Mouse (Mus musculus): ENCODE results near the gene Tram2. TPM values are rescaled to one million over a fixed set of nuclear protein-coding genes. Genes with fewer than 3 reads are reported as not detected.

The Tram2 gene
- 3.5 and 3.6 TPM in 2 replicates for polyA plus RNA-seq (2016; fragmentation: Nextera tagmentation; extraction: Ambion mirVana)

- peak within 1 kb of the TSS; percentile 74 for H3K4me2 ChIP-seq (replicated peaks)
- peaks cover 35% of the 10 kb centered on the region for H3K4me1 ChIP-seq
- peak within 1 kb of the TSS; percentile 57 for H3K4me3 ChIP-seq
- ATAC-seq (ENCODE audit: low FRiP score, low read depth), result peak; percentile 94
- H3K36me3 ChIP-seq, result no peaks in the 10 kb centered on the region
- H3K27me3 ChIP-seq (replicated peaks), result no peaks in the 10 kb centered on the region
- no peaks in the 10 kb centered on the region for H3K9me3 ChIP-seq
- peak within 1 kb of the TSS; percentile 64 for H3K9ac ChIP-seq
- H3K27ac ChIP-seq, result peak within 1 kb of the TSS; percentile 57
- WGBS, result under 1% methylated on average over 48 of the region's 52 CpGs
Measured at GRCm38 (mm10) chr1:21079217-21079773, at the start of gene Tram2. Gene Tram2, minus strand, starts transcription at chr1:21079229.

GRCm38 (mm10) chr1:21124713-21125336 is 45.8 kb upstream of the Tram2 start:
- Histone ChIP-seq H3K36me3 (no peaks in the 10 kb centered on the region), H3K9ac (no peak overlapping the region), H3K9me3 (no peaks in the 10 kb centered on the region), H3K4me3 (no peak overlapping the region), H3K4me2 (replicated peaks) (no peak overlapping the region), H3K27me3 (replicated peaks) (no peaks in the 10 kb centered on the region), H3K4me1 (no peaks in the 10 kb centered on the region), H3K27ac (no peak overlapping the region)
- no peak for ATAC-seq (ENCODE audit: low FRiP score, low read depth)
- 68% methylated on average over 14 of the region's 14 CpGs for WGBS

- H3K9me3 ChIP-seq, result no peaks in the 10 kb centered on the region
- H3K36me3 ChIP-seq, result no peaks in the 10 kb centered on the region
- no peak overlapping the region for H3K4me3 ChIP-seq
- no peak for ATAC-seq (ENCODE audit: low FRiP score, low read depth)
- H3K27ac ChIP-seq, result no peak overlapping the region
- no peaks in the 10 kb centered on the region for H3K27me3 ChIP-seq (replicated peaks)
- no peak overlapping the region for H3K9ac ChIP-seq
- no peak overlapping the region for H3K4me2 ChIP-seq (replicated peaks)
- 87% methylated on average over 4 of the region's 4 CpGs for WGBS
- H3K4me1 ChIP-seq, result no peaks in the 10 kb centered on the region
Measured at GRCm38 (mm10) chr1:21103784-21104183, 24.8 kb upstream of the Tram2 start.

GRCm38 (mm10) chr1:21101221-21102006 is 22.4 kb upstream of the Tram2 start:
- WGBS, result 54% methylated on average over 15 of the region's 15 CpGs
- Histone ChIP-seq H3K4me2 (replicated peaks) (no peak overlapping the region), H3K27ac (no peak overlapping the region), H3K36me3 (no peaks in the 10 kb centered on the region), H3K27me3 (replicated peaks) (no peaks in the 10 kb centered on the region), H3K9me3 (no peaks in the 10 kb centered on the region), H3K4me1 (no peaks in the 10 kb centered on the region), H3K4me3 (no peak overlapping the region), H3K9ac (no peak overlapping the region)
- no peak for ATAC-seq (ENCODE audit: low FRiP score, low read depth)

- Histone ChIP-seq H3K4me1 (no peaks in the 10 kb centered on the region), H3K4me3 (no peak overlapping the region), H3K9ac (no peak overlapping the region), H3K27me3 (replicated peaks) (no peaks in the 10 kb centered on the region), H3K9me3 (no peaks in the 10 kb centered on the region), H3K27ac (no peak overlapping the region), H3K36me3 (no peaks in the 10 kb centered on the region), H3K4me2 (replicated peaks) (no peak overlapping the region)
- ATAC-seq (ENCODE audit: low FRiP score, low read depth), result no peak
- 87% methylated on average over 4 of the region's 4 CpGs for WGBS
Measured at GRCm38 (mm10) chr1:21100726-21101125, 21.7 kb upstream of the Tram2 start.

GRCm38 (mm10) chr1:21097001-21097989 is 18.3 kb upstream of the Tram2 start:
- Histone ChIP-seq H3K27me3 (replicated peaks) (no peaks in the 10 kb centered on the region), H3K27ac (no peak overlapping the region), H3K4me3 (no peak overlapping the region), H3K36me3 (no peaks in the 10 kb centered on the region), H3K9me3 (no peaks in the 10 kb centered on the region), H3K9ac (no peak overlapping the region), H3K4me2 (replicated peaks) (no peak overlapping the region), H3K4me1 (no peaks in the 10 kb centered on the region)
- WGBS, result 85% methylated on average over 23 of the region's 23 CpGs
- no peak for ATAC-seq (ENCODE audit: low FRiP score, low read depth)

- no peaks in the 10 kb centered on the region for H3K27me3 ChIP-seq (replicated peaks)
Measured at GRCm38 (mm10) chr1:21094644-21095215, 15.7 kb upstream of the Tram2 start.

GRCm38 (mm10) chr1:21089661-21090117 is 10.7 kb upstream of the Tram2 start:
- H3K27me3 ChIP-seq (replicated peaks), result no peaks in the 10 kb centered on the region
- no peak overlapping the region for H3K4me3 ChIP-seq
- 75% methylated on average over 6 of the region's 6 CpGs for WGBS
- no peaks in the 10 kb centered on the region for H3K9me3 ChIP-seq
- no peak for ATAC-seq (ENCODE audit: low FRiP score, low read depth)
- no peaks in the 10 kb centered on the region for H3K4me1 ChIP-seq
- no peak overlapping the region for H3K4me2 ChIP-seq (replicated peaks)
- H3K36me3 ChIP-seq, result no peaks in the 10 kb centered on the region
- no peak overlapping the region for H3K27ac ChIP-seq
- H3K9ac ChIP-seq, result no peak overlapping the region

More at GRCm38 (mm10) chr1:21094644-21095215, 15.7 kb upstream of the Tram2 start:
- no peak for ATAC-seq (ENCODE audit: low FRiP score, low read depth)
- no peak overlapping the region for H3K4me3 ChIP-seq
- no peak overlapping the region for H3K9ac ChIP-seq
- H3K9me3 ChIP-seq, result no peaks in the 10 kb centered on the region
- H3K4me2 ChIP-seq (replicated peaks), result no peak overlapping the region
- no peak overlapping the region for H3K27ac ChIP-seq
- H3K36me3 ChIP-seq, result no peaks in the 10 kb centered on the region
- no peaks in the 10 kb centered on the region for H3K4me1 ChIP-seq
- WGBS, result 82% methylated on average over 4 of the region's 4 CpGs

- H3K9me3 ChIP-seq, result no peaks in the 10 kb centered on the region
- H3K4me1 ChIP-seq, result no peaks in the 10 kb centered on the region
- H3K9ac ChIP-seq, result no peak overlapping the region
- H3K27ac ChIP-seq, result no peak overlapping the region
- H3K36me3 ChIP-seq, result no peaks in the 10 kb centered on the region
- no peak for ATAC-seq (ENCODE audit: low FRiP score, low read depth)
- WGBS, result 87% methylated on average over 5 of the region's 5 CpGs
- H3K4me3 ChIP-seq, result no peak overlapping the region
- no peak overlapping the region for H3K4me2 ChIP-seq (replicated peaks)
- H3K27me3 ChIP-seq (replicated peaks), result no peaks in the 10 kb centered on the region
Measured at GRCm38 (mm10) chr1:21086291-21086690, 7.3 kb upstream of the Tram2 start.

GRCm38 (mm10) chr1:21084661-21085060 is 5.6 kb upstream of the Tram2 start:
- H3K36me3 ChIP-seq, result no peaks in the 10 kb centered on the region

GRCm38 (mm10) chr1:21080362-21080761 is 1.3 kb upstream of the Tram2 start:
- Histone ChIP-seq H3K4me3 (no peak overlapping the region), H3K4me2 (replicated peaks) (no peak overlapping the region), H3K27me3 (replicated peaks) (no peaks in the 10 kb centered on the region), H3K27ac (no peak overlapping the region), H3K9me3 (no peaks in the 10 kb centered on the region), H3K4me1 (peaks cover 27% of the 10 kb centered on the region), H3K36me3 (no peaks in the 10 kb centered on the region), H3K9ac (no peak overlapping the region)
- WGBS, result 90% methylated on average over 12 of the region's 12 CpGs
- no peak for ATAC-seq (ENCODE audit: low FRiP score, low read depth)

More at GRCm38 (mm10) chr1:21084661-21085060, 5.6 kb upstream of the Tram2 start:
- Histone ChIP-seq H3K4me1 (0 out of 2 replicates have a peak, but pooled peaks cover 3% of the 10 kb centered on the region), H3K9ac (no peak overlapping the region), H3K9me3 (no peaks in the 10 kb centered on the region), H3K4me3 (no peak overlapping the region), H3K4me2 (replicated peaks) (no peak overlapping the region), H3K27ac (no peak overlapping the region), H3K27me3 (replicated peaks) (no peaks in the 10 kb centered on the region)
- WGBS, result 62% methylated on average over 2 of the region's 2 CpGs
- ATAC-seq (ENCODE audit: low FRiP score, low read depth), result no peak

All from neural tube, embryonic 12.5 days (tissue).